Mouse (Mus musculus) olfactory bulb, adult 2 months (tissue): ENCODE measurements around the gene Fam186b. TPM values are rescaled to one million over a fixed set of nuclear protein-coding genes. Genes with fewer than 3 reads are reported as not detected.
A peak's percentile ranks its signal among the peaks of the same experiment; 100 is the strongest.

Source experiments
- H3K27ac ChIP-seq: fragments of 200-500 bp; 2 replicates; pipeline ENCODE4 v1.5.1; 2012; ENCODE audit warnings: low read depth, low read length; ENCODE audit not compliant: insufficient read depth
- H3K4me1 ChIP-seq: fragments of 200-500 bp; 2 replicates; pipeline ENCODE4 v1.6.1; 2012; ENCODE audit warnings: low read length; ENCODE audit not compliant: control insufficient read depth, insufficient read depth
- H3K4me3 ChIP-seq: fragments of 200-500 bp; 2 replicates; pipeline ENCODE4 v1.5.1; 2012; ENCODE audit warnings: mild to moderate bottlenecking, low read depth, low read length, moderate library complexity; ENCODE audit not compliant: insufficient read depth
- CTCF ChIP-seq: fragments of 200-500 bp; IDR thresholded peaks from 2 replicates; pipeline ENCODE4 v1.5.1; 2012; ENCODE audit warnings: low read depth, mild to moderate bottlenecking, low read length, moderate library complexity; ENCODE audit not compliant: insufficient read depth
- POLR2A ChIP-seq: fragments of 200-500 bp; IDR thresholded peaks from 2 replicates; pipeline ENCODE4 v1.6.1; 2012; ENCODE audit warnings: mild to moderate bottlenecking, low read depth, low read length, moderate library complexity; ENCODE audit not compliant: insufficient read depth
- WGBS: fragments of 180-500 bp; shearing (Covaris S2); methylation state at CpG from one replicate; pipeline ENCODE4 v1.1.7; 2018; 5-methylcytosine and 5-hydroxymethylcytosine counted together
- polyA plus RNA-seq: library from polyadenylated mRNA; stranded (reverse); fragments of >200 nt; gene quantifications from 2 replicates; pipeline ENCODE4 v1.2.4, GENCODE M21; 2012; ENCODE audit warnings: low replicate concordance; ENCODE audit not compliant: missing spikeins, insufficient read depth, insufficient read length

The Fam186b gene
- polyA plus RNA-seq, 1 experiment, result not detected

- TF ChIP-seq POLR2A (no peak), CTCF (no peak)
- Histone ChIP-seq H3K4me1 (peaks cover 20% of the 10 kb centered on the region), H3K27ac (no peak overlapping the region), H3K4me3 (no peak overlapping the region)
- WGBS, result 88% methylated on average over 10 of the region's 10 CpGs
These were observed 53.6 kb downstream of the Fam186b start for GRCm38 (mm10) chr15:99242045-99242444.

GRCm38 (mm10) chr15:99241249-99241648, 54.4 kb downstream of the Fam186b start:
- no peak for TF ChIP-seq POLR2A
- no peak for TF ChIP-seq CTCF
- no peak overlapping the region for H3K27ac ChIP-seq
- WGBS, result 45% methylated on average over 4 of the region's 4 CpGs
- H3K4me3 ChIP-seq, result no peak overlapping the region
- H3K4me1 ChIP-seq, result peaks cover 15% of the 10 kb centered on the region

GRCm38 (mm10) chr15:99240129-99240528, 55.6 kb downstream of the Fam186b start:
- H3K4me3 ChIP-seq, result no peak overlapping the region
- TF ChIP-seq CTCF, result no peak
- TF ChIP-seq POLR2A, result no peak
- no peak overlapping the region for H3K27ac ChIP-seq
- H3K4me1 ChIP-seq, result peaks cover 15% of the 10 kb centered on the region
- 67% methylated on average over 4 of the region's 4 CpGs for WGBS

- TF ChIP-seq POLR2A, result no peak
- WGBS, result 62% methylated on average over 11 of the region's 11 CpGs
- Histone ChIP-seq H3K27ac (no peak overlapping the region; the same call in 1 of the 2 replicates), H3K4me3 (no peak overlapping the region), H3K4me1 (peaks cover 26% of the 10 kb centered on the region)
These were observed 57.7 kb downstream of the Fam186b start for GRCm38 (mm10) chr15:99238006-99238405.

- WGBS, result 70% methylated on average over 12 of the region's 12 CpGs
- peaks cover 42% of the 10 kb centered on the region for H3K4me1 ChIP-seq
- H3K4me3 ChIP-seq, result no peak overlapping the region
- TF ChIP-seq POLR2A (no peak), CTCF (no peak)
- H3K27ac ChIP-seq, result peak overlapping the region; percentile 8; the same call in 1 of the 2 replicates
These were observed 61.2 kb downstream of the Fam186b start for GRCm38 (mm10) chr15:99234326-99235010.

GRCm38 (mm10) chr15:99233719-99234118, 62.0 kb downstream of the Fam186b start:
- Histone ChIP-seq H3K4me1 (peaks cover 46% of the 10 kb centered on the region), H3K4me3 (no peak overlapping the region), H3K27ac (peak overlapping the region; percentile 16; the same call in 1 of the 2 replicates)
- WGBS, result 69% methylated on average over 17 of the region's 17 CpGs
- TF ChIP-seq POLR2A, result no peak
- no peak for TF ChIP-seq CTCF

- 64% methylated on average over 10 of the region's 10 CpGs for WGBS
- Histone ChIP-seq H3K27ac (no peak overlapping the region), H3K4me3 (no peak overlapping the region), H3K4me1 (peaks cover 49% of the 10 kb centered on the region)
- TF ChIP-seq CTCF (no peak), POLR2A (no peak)
These were observed 63.7 kb downstream of the Fam186b start for GRCm38 (mm10) chr15:99231998-99232397.

- Histone ChIP-seq H3K27ac (peak overlapping the region; percentile 58), H3K4me1 (peaks cover 59% of the 10 kb centered on the region), H3K4me3 (peak overlapping the region; percentile 72)
- WGBS, result 39% methylated on average over 14 of the region's 14 CpGs
- no peak for TF ChIP-seq CTCF
- TF ChIP-seq POLR2A, result no peak
These were observed 69.6 kb downstream of the Fam186b start for GRCm38 (mm10) chr15:99226090-99226489.

- no peak for TF ChIP-seq CTCF
- Histone ChIP-seq H3K4me1 (peaks cover 57% of the 10 kb centered on the region), H3K27ac (peak overlapping the region; percentile 91), H3K4me3 (peak overlapping the region; percentile 72)
- 4% methylated on average over 22 of the region's 22 CpGs for WGBS
These were observed 70.4 kb downstream of the Fam186b start for GRCm38 (mm10) chr15:99225081-99225810.
